Mouse (Mus musculus) olfactory bulb, adult 2 months (tissue): ENCODE data around the gene Tle2.

Experiments
- CTCF ChIP-seq: fragments of 200-500 bp; IDR thresholded peaks from 2 replicates; pipeline ENCODE4 v1.5.1; 2012; ENCODE audit warnings: low read depth, mild to moderate bottlenecking, low read length, moderate library complexity; ENCODE audit not compliant: insufficient read depth
- POLR2A ChIP-seq: fragments of 200-500 bp; IDR thresholded peaks from 2 replicates; pipeline ENCODE4 v1.6.1; 2012; ENCODE audit warnings: mild to moderate bottlenecking, low read depth, low read length, moderate library complexity; ENCODE audit not compliant: insufficient read depth

- TF ChIP-seq CTCF (no peak), POLR2A (no peak)
These were observed 32.6 kb upstream of the Tle2 start for GRCm38 (mm10) chr10:81541803-81542202.
